Comparison of ENCODE assay signal across 18 mouse cellular contexts in the genomic region with DNA sequence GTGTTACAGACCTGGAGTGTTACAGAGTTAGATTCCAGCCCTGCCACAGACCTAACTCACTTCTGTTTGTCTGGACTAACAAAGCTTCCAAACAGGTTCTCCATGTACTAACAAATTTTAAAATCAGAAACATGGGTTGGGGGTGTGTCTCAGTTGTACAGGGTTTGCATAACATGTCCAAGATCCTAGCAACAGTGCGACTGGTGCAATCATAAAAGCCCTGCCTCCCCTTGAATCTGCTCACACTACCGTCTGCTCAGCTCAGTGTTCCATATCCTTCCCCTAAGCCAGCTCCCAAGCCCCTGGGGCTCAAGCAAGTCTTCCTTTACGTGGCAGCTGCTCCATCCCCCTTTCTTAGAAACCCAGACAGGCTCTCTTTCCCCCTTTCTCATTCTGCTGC. TPM values are rescaled to one million over a fixed set of nuclear protein-coding genes. Genes with fewer than 3 reads are reported as not detected.
A peak's percentile ranks its signal among the peaks of the same experiment; 100 is the strongest.
DNase-seq lines count a peak whose midpoint lies in the region; ATAC-seq lines count a peak whose summit lies in the region.
"Had no signal": no experiment of that assay in that cellular context is flagged by ENCODE, and none has a peak within 500 bp of the region (broad histone marks: within the 10 kb centered on the region; RNA-seq: fewer than 3 reads in every experiment).

No protein-coding gene starts in this region.

- H3K9me3 ChIP-seq in forebrain, embryonic 11.5 days (ENCODE audit: control insufficient read depth, low read length) = no peaks in the 10 kb centered on the region
- H3K9me3 ChIP-seq in forebrain, embryonic 10.5 days = no peaks in the 10 kb centered on the region
- no peaks in the 10 kb centered on the region for H3K9me3 ChIP-seq in midbrain, embryonic 13.5 days
- no peaks in the 10 kb centered on the region for H3K9me3 ChIP-seq in midbrain, embryonic 11.5 days (ENCODE audit: control insufficient read depth, low read length)
- no peaks in the 10 kb centered on the region for H3K9me3 ChIP-seq in neural tube, embryonic 15.5 days (replicated peaks)
- no peaks in the 10 kb centered on the region for H3K9me3 ChIP-seq in liver, embryonic 12.5 days (replicated peaks)
- H3K9me3 ChIP-seq: embryonic facial prominence, embryonic 13.5 days; intestine, embryonic 15.5 days had no signal

- H3K4me2 ChIP-seq in forebrain, embryonic 11.5 days (ENCODE audit: low read depth, low read length, severe bottlenecking) = no peak overlapping the region
- no peak overlapping the region for H3K4me2 ChIP-seq in midbrain, embryonic 13.5 days (replicated peaks)
- no peak overlapping the region for H3K4me2 ChIP-seq in midbrain, embryonic 11.5 days
- H3K4me2 ChIP-seq in neural tube, embryonic 15.5 days = no peak overlapping the region
- no peak overlapping the region for H3K4me2 ChIP-seq in liver, embryonic 12.5 days
- H3K4me2 ChIP-seq: embryonic facial prominence, embryonic 13.5 days; intestine, embryonic 15.5 days had no signal

- 64% methylated on average over 3 of the region's 3 CpGs for WGBS in forebrain, embryonic 11.5 days
- 76% methylated on average over 3 of the region's 3 CpGs for WGBS in forebrain, embryonic 10.5 days
- 32% methylated on average over 3 of the region's 3 CpGs for WGBS in midbrain, embryonic 13.5 days
- WGBS in midbrain, embryonic 11.5 days = 62% methylated on average over 3 of the region's 3 CpGs
- WGBS in neural tube, embryonic 15.5 days = 33% methylated on average over 3 of the region's 3 CpGs
- WGBS in liver, embryonic 12.5 days (ENCODE audit: insufficient replicate concordance) = 77% methylated on average over 3 of the region's 3 CpGs

- 0 out of 2 replicates have a peak overlapping the region, but pooled peaks have one; percentile 18 for H3K27ac ChIP-seq in forebrain, embryonic 11.5 days (ENCODE audit: low read depth, low read length)
- H3K27ac ChIP-seq in forebrain, embryonic 10.5 days = no peak overlapping the region
- peak overlapping the region; percentile 74 for H3K27ac ChIP-seq in midbrain, embryonic 13.5 days
- no peak overlapping the region for H3K27ac ChIP-seq in midbrain, embryonic 11.5 days (ENCODE audit: low read depth, low read length)
- H3K27ac ChIP-seq in neural tube, embryonic 15.5 days (replicated peaks) = peak overlapping the region; percentile 38
- H3K27ac ChIP-seq in liver, embryonic 12.5 days = no peak overlapping the region
- H3K27ac ChIP-seq: embryonic facial prominence, embryonic 13.5 days; intestine, embryonic 15.5 days; kidney, postnatal 0 days had no signal

- H3K4me1 ChIP-seq in forebrain, embryonic 11.5 days (replicated peaks; ENCODE audit: control insufficient read depth, insufficient read depth, low read length) = peaks cover 6% of the 10 kb centered on the region
- peaks cover 15% of the 10 kb centered on the region for H3K4me1 ChIP-seq in forebrain, embryonic 10.5 days
- peaks cover 68% of the 10 kb centered on the region for H3K4me1 ChIP-seq in midbrain, embryonic 13.5 days (replicated peaks)
- H3K4me1 ChIP-seq in midbrain, embryonic 11.5 days (ENCODE audit: control insufficient read depth, insufficient read depth, low read length) = peaks cover 15% of the 10 kb centered on the region
- H3K4me1 ChIP-seq in neural tube, embryonic 15.5 days = peaks cover 32% of the 10 kb centered on the region
- peaks cover 3% of the 10 kb centered on the region; the same call in 1 of the 2 replicates for H3K4me1 ChIP-seq in liver, embryonic 12.5 days

- H3K4me3 ChIP-seq in forebrain, embryonic 11.5 days (ENCODE audit: low read depth, low read length) = no peak overlapping the region
- no peak overlapping the region for H3K4me3 ChIP-seq in forebrain, embryonic 10.5 days
- no peak overlapping the region for H3K4me3 ChIP-seq in midbrain, embryonic 13.5 days (replicated peaks)
- H3K4me3 ChIP-seq in midbrain, embryonic 11.5 days (ENCODE audit: low read depth, low read length) = no peak overlapping the region
- H3K4me3 ChIP-seq in neural tube, embryonic 15.5 days (replicated peaks) = no peak overlapping the region
- H3K4me3 ChIP-seq in liver, embryonic 12.5 days = no peak overlapping the region
- H3K4me3 ChIP-seq: embryonic facial prominence, embryonic 13.5 days; intestine, embryonic 15.5 days had no signal

- ATAC-seq in forebrain, embryonic 11.5 days (replicated peaks; ENCODE audit: low FRiP score) = no peak
- ATAC-seq in midbrain, embryonic 13.5 days = no peak
- ATAC-seq in midbrain, embryonic 11.5 days (ENCODE audit: low FRiP score) = no peak
- ATAC-seq in neural tube, embryonic 15.5 days (ENCODE audit: low FRiP score) = no peak
- ATAC-seq in liver, embryonic 12.5 days = no peak
- ATAC-seq: intestine, embryonic 15.5 days had no signal

- DNase-seq in forebrain, embryonic 11.5 days (ENCODE audit: low spot score) = no peak
- DNase-seq in forebrain, embryonic 10.5 days (ENCODE audit: extremely low spot score, low spot score) = no peak
- no peak for DNase-seq in midbrain, embryonic 11.5 days (ENCODE audit: low spot score, missing footprints)
- DNase-seq in layer of hippocampus, adult 9-10 months (ENCODE audit: low spot score) = peak; percentile 29
- DNase-seq in thymus, adult 18-20 months = no peak
- DNase-seq: adrenal gland, postnatal 25 days; cerebellum, postnatal 10 days; gastrocnemius, postnatal 10 days; left cerebral cortex, postnatal 4 days; lung, postnatal 4 days; thymus, postnatal 25 days had no signal

- no peak overlapping the region for H3K9ac ChIP-seq in forebrain, embryonic 11.5 days (ENCODE audit: low read length)
- peak overlapping the region; percentile 15; the same call in 1 of the 2 replicates for H3K9ac ChIP-seq in midbrain, embryonic 13.5 days (replicated peaks)
- no peak overlapping the region for H3K9ac ChIP-seq in midbrain, embryonic 11.5 days (ENCODE audit: low read length)
- H3K9ac ChIP-seq in neural tube, embryonic 15.5 days (replicated peaks) = no peak overlapping the region
- H3K9ac ChIP-seq in liver, embryonic 12.5 days = no peak overlapping the region
- H3K9ac ChIP-seq: embryonic facial prominence, embryonic 13.5 days; intestine, embryonic 15.5 days had no signal

- H3K36me3 ChIP-seq in forebrain, embryonic 11.5 days (ENCODE audit: control insufficient read depth, insufficient read depth, low read length) = peaks cover 15% of the 10 kb centered on the region; the same call in 1 of the 2 replicates
- H3K36me3 ChIP-seq in forebrain, embryonic 10.5 days (replicated peaks) = peaks cover 100% of the 10 kb centered on the region
- peaks cover 79% of the 10 kb centered on the region for H3K36me3 ChIP-seq in midbrain, embryonic 13.5 days
- peaks cover 14% of the 10 kb centered on the region for H3K36me3 ChIP-seq in midbrain, embryonic 11.5 days (ENCODE audit: control insufficient read depth, insufficient read depth, low read length)
- peaks cover 64% of the 10 kb centered on the region for H3K36me3 ChIP-seq in neural tube, embryonic 15.5 days
- H3K36me3 ChIP-seq in liver, embryonic 12.5 days = peaks cover 94% of the 10 kb centered on the region

- H3K27me3 ChIP-seq in forebrain, embryonic 11.5 days (ENCODE audit: control insufficient read depth, insufficient read depth, low read length) = no peaks in the 10 kb centered on the region
- no peaks in the 10 kb centered on the region for H3K27me3 ChIP-seq in forebrain, embryonic 10.5 days (ENCODE audit: poor library complexity, severe bottlenecking)
- no peaks in the 10 kb centered on the region for H3K27me3 ChIP-seq in midbrain, embryonic 13.5 days
- H3K27me3 ChIP-seq in midbrain, embryonic 11.5 days (ENCODE audit: control insufficient read depth, insufficient read depth, low read length) = no peaks in the 10 kb centered on the region
- H3K27me3 ChIP-seq in neural tube, embryonic 15.5 days (replicated peaks) = no peaks in the 10 kb centered on the region
- no peaks in the 10 kb centered on the region for H3K27me3 ChIP-seq in liver, embryonic 12.5 days (replicated peaks)
- H3K27me3 ChIP-seq: CH12.LX; embryonic facial prominence, embryonic 13.5 days; intestine, embryonic 15.5 days had no signal

RNA-seq across cellular contexts. Expression of a gene that starts 10.1 kb away (rescaled TPM):
- 50.0 and 53.2 TPM in 2 replicates for polyA plus RNA-seq in forebrain, embryonic 11.5 days (2014; fragmentation: Nextera tagmentation; extraction: Ambion mirVana)
- polyA plus RNA-seq in forebrain, embryonic 10.5 days (2016; fragmentation: Nextera tagmentation; extraction: Ambion mirVana) = 15.7 and 20.0 TPM in 2 replicates
- 20.3 and 24.0 TPM in 2 replicates for polyA plus RNA-seq in midbrain, embryonic 13.5 days (2015; fragmentation: Nextera tagmentation; extraction: Ambion mirVana)
- polyA plus RNA-seq in midbrain, embryonic 11.5 days (2014; fragmentation: Nextera tagmentation; extraction: Ambion mirVana) = 35.6 and 36.3 TPM in 2 replicates
- polyA plus RNA-seq in neural tube, embryonic 15.5 days (2015; fragmentation: Nextera tagmentation; extraction: Ambion mirVana) = 13.9 and 15.4 TPM in 2 replicates
- 4.9 and 6.0 TPM in 2 replicates for polyA plus RNA-seq in liver, embryonic 12.5 days (2016; fragmentation: Nextera tagmentation; extraction: Ambion mirVana)

RNA-seq across cellular contexts. Expression of a gene that starts 34.2 kb away (rescaled TPM):
- 12.0 and 13.9 TPM in 2 replicates for polyA plus RNA-seq in forebrain, embryonic 11.5 days (2014; fragmentation: Nextera tagmentation; extraction: Ambion mirVana)
- 14.0 and 15.1 TPM in 2 replicates for polyA plus RNA-seq in forebrain, embryonic 10.5 days (2016; fragmentation: Nextera tagmentation; extraction: Ambion mirVana)
- 13.7 and 16.9 TPM in 2 replicates for polyA plus RNA-seq in midbrain, embryonic 13.5 days (2015; fragmentation: Nextera tagmentation; extraction: Ambion mirVana)
- polyA plus RNA-seq in midbrain, embryonic 11.5 days (2014; fragmentation: Nextera tagmentation; extraction: Ambion mirVana) = 13.6 and 14.9 TPM in 2 replicates
- 17.4 and 17.9 TPM in 2 replicates for polyA plus RNA-seq in neural tube, embryonic 15.5 days (2015; fragmentation: Nextera tagmentation; extraction: Ambion mirVana)
- polyA plus RNA-seq in liver, embryonic 12.5 days (2016; fragmentation: Nextera tagmentation; extraction: Ambion mirVana) = 10.0 and 10.3 TPM in 2 replicates

RNA-seq across cellular contexts. Expression of a gene that starts 35.4 kb away (rescaled TPM):
- 183 and 185 TPM in 2 replicates for polyA plus RNA-seq in forebrain, embryonic 11.5 days (2014; fragmentation: Nextera tagmentation; extraction: Ambion mirVana)
- 148 and 151 TPM in 2 replicates for polyA plus RNA-seq in forebrain, embryonic 10.5 days (2016; fragmentation: Nextera tagmentation; extraction: Ambion mirVana)
- 180 and 182 TPM in 2 replicates for polyA plus RNA-seq in midbrain, embryonic 13.5 days (2015; fragmentation: Nextera tagmentation; extraction: Ambion mirVana)
- 189 and 190 TPM in 2 replicates for polyA plus RNA-seq in midbrain, embryonic 11.5 days (2014; fragmentation: Nextera tagmentation; extraction: Ambion mirVana)
- polyA plus RNA-seq in neural tube, embryonic 15.5 days (2015; fragmentation: Nextera tagmentation; extraction: Ambion mirVana) = 105 and 106 TPM in 2 replicates
- 59.4 and 60.2 TPM in 2 replicates for polyA plus RNA-seq in liver, embryonic 12.5 days (2016; fragmentation: Nextera tagmentation; extraction: Ambion mirVana)

Comparison
In these comparisons a context has a peak if more than half of its experiments do, and no peak if none do; other contexts are left out.
1. H3K27ac ChIP-seq: peak in forebrain, embryonic 11.5 days (single experiment), midbrain, embryonic 13.5 days (single experiment) and neural tube, embryonic 15.5 days (single experiment); none in forebrain, embryonic 10.5 days (single experiment), midbrain, embryonic 11.5 days (single experiment) and liver, embryonic 12.5 days (single experiment).